Mouse (Mus musculus) layer of hippocampus, adult 8-10 months (tissue): Measurements from ENCODE around the gene Nim1k. TPM values are rescaled to one million over a fixed set of nuclear protein-coding genes. Genes with fewer than 3 reads are reported as not detected.

ENCODE experiments used
- DNase-seq, 2 experiments: peaks; one replicate each; pipeline ENCODE4 v3.0.0; 2022; ENCODE audit warnings: low spot score in 2 of 2
- total RNA-seq, 4 experiments: library from RNA; stranded (reverse); gene quantifications; 2 replicates each; pipeline ENCODE4 v1.2.4; 2022

Nim1k gene
- total RNA-seq = 10 to 100 TPM; 14.4 to 15.1 (median 14.7) TPM

DNA sequence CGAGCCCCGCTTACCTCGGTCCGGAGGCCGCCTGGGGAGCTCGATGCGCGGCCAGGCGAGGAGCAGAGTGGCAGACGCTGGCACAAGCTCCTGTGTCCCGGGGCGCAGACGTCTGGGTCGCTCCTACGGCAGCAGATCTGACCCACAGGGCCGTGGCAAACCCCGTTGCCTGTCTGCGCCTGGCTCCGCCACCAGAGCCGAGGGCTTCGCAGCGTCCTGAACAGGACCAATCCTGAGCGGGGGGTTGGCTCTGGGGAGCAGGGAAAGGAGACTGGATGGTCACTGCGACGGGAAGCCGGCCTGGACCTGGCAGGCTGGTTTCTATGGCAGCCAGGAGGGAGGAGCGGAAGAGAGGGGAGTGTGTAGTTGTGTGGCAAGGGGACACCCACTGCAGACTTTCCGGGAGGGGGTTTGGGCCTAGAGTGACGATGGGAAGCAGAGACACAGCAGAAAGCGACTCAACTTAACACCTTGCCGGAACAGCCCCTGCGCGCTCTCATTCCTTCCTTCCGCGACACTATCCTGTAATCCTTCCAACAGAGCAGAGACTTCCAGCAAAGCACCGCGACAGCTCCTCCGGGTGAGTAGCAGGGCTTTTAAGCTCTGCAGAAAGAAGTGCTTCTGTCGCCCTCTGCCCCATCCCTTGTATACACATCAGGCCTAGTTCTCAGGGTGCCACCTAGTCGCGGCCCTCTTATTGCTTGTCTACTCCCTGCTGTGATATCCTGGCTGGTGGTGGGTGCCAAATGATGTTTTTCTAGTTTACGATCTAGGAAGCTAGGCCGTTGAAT is at the start of gene Nim1k:
TSS of gene Nim1k (minus strand) at position 202 of the 791 bp plus-strand sequence.
- peak; percentile 81 to 87 for DNase-seq

GRCm38 (mm10) chr13:119797656-119798055 is 42.0 kb upstream of the Nim1k start:
- DNase-seq = no peak

DNA sequence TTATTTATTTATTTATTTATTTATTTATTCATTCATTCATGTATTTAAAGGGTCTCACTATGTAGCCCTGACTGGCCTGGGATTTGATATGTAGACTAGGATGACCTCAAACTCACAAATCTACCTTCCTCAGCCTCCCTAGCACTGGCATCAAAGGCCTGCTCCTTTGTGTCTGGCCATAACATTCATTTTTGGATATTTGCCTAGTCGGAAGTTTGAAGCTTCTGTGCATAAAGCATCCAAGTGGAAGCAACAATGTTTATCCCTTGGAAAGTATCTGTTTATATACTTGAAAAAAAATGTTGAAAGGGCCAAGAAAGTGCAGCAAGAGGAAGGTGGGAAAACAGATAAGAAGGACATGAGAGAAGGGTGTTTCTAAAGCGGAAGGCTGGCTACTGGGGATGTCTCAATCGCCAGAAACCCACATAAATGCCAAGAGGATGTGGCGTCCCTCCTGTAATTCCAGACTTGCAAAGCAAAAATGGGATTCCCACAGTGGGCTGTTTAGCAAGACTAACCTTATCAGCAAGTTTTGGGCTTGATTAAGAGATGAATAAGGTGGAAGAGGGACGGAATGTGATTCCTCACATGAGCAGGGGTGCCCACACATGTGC is 37.2 kb upstream of the Nim1k start:
- DNase-seq = no peak

DNA sequence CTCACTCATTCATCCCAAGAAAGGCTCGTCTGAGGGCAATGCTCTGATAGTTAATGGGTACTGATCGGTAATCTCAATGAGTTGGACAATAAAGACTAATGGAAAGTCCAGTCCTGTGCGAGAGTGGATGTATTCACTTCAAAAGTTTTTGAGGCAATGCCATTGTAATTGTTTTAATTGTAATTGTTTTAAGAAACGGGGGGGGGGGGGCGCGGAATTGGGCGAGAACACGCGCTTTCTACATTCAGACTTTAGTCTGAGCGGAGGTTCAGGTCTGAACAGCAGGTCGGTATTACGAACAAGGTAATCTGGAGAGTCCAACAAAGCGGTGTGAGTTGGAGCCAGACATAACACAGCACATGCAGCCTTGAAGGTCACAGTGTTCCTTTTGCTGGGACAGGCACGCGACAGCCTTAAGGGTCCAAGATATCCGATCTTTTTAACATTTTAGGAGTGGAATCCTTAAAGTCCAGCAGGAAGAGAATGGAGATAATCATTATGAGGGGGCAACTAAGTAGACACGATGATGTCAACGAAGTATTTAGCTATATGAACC is 36.0 kb upstream of the Nim1k start:
- DNase-seq = no peak

DNA sequence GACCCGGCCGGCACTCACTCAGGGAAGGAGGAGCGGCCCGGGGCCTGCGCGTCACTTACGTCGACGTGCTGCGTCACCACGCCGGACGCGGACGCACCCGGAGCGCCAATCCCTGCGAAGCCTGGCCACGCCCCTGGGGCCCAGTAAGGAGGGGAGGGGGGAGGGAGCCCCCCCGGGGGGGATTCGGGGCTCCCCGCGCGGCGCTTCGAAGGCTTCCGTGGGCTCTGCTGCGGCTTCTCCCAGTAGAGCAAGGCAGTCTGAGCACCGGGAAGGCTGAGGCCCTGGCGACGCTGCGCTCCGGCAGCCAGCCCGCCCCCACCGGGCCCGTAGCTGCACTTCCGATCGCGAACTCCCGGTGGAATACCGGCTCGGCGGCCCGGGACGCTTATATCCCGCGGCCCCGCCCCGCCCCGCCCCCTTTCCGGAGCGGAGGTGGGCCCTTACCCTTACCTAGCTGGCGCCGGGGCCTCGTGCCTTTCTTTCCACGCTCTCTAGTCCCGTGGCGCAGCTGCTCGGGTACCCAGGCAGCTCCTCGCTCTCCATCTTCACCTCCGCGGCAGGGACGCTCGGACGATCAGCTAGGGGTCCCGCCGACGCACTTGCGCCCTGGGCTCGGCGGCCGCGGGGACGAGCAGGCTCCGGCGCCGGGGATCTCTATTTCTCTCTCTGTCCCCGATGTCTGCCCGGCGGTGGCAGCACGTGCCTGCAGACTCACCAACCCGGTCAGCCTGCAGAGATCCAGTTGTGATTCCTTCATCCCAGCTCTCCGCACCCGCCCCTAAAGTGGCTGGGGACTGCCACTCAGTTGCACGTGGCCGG is 35.3 kb upstream of the Nim1k start, which contains the start of gene Zfp131:
TSS of gene Zfp131 (minus strand) at position 129 of the 819 bp plus-strand sequence.
- peak; percentile 88 to 91 for DNase-seq

- DNase-seq = peak; percentile 43 to 57
Observed at GRCm38 (mm10) chr13:119789851-119790717, 34.4 kb upstream of the Nim1k start.

GRCm38 (mm10) chr13:119783581-119783980 is 27.9 kb upstream of the Nim1k start:
- DNase-seq = no peak

- no peak for DNase-seq
Observed at GRCm38 (mm10) chr13:119768541-119768940, 12.9 kb upstream of the Nim1k start.

- no peak for DNase-seq
Observed at GRCm38 (mm10) chr13:119766480-119766879, 10.8 kb upstream of the Nim1k start.

- no peak for DNase-seq
Observed at GRCm38 (mm10) chr13:119756831-119757230, 1.1 kb upstream of the Nim1k start.

- peak in 1 of 2 experiments; percentile 29 for DNase-seq
Observed at GRCm38 (mm10) chr13:119755141-119755547, 538 bp downstream of the Nim1k start.

DNA sequence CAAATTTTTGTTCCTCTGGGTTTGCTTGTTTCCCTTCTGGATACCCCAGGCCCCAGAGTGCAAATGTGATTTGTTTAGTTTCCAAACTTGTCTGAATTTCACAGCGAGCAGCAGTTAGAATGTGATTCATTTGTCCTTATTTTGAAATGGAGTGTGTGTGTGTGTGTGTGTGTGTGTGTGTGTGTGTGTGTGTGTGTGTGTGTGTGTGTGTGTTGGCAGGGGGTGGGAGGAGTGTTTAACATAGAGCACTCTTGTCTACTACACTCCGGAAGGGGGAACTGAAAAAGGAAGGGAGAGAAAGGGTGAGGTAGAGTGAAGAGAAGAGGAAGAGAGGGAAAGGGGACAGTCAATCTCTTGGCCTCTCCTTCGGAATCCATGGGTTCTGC is 1.1 kb downstream of the Nim1k start:
- DNase-seq = no peak

DNA sequence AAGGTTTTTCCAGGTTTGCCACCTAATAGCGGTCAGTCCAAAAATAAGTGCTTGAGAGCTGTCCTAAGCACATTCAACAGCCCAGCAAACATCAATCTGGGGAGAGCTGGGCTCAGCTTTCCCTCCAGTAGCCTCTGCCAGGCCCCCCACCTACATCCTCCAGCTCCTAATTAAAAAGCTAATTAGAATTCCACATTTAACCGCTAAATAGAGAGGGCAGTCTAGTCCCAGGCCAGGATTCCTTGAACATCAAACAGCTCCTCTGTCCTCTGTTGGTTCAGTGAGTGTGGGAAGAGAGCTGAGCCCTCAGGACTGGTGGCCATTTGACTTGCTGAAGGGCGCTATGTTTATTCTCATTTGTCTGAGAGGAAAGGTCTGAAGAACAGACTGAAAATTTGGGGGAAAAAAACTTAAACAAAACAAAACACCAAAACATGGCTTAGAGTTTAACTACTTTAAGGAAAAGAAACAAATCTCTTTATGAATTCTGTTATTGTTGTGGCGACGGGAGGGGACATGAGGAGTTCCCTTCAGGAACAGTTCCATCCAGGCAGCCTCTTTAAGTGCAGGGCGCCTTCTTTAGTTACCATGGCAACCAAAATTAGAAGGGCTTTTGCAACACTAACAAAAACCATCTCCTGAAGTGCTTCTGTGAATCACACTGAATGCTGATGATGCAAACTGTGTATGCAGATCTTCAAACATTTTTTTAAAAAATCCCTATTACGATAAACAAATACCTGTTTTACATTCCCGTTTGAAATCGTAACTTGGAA is 1.6 kb downstream of the Nim1k start:
- DNase-seq = peak; percentile 36 to 54

DNA sequence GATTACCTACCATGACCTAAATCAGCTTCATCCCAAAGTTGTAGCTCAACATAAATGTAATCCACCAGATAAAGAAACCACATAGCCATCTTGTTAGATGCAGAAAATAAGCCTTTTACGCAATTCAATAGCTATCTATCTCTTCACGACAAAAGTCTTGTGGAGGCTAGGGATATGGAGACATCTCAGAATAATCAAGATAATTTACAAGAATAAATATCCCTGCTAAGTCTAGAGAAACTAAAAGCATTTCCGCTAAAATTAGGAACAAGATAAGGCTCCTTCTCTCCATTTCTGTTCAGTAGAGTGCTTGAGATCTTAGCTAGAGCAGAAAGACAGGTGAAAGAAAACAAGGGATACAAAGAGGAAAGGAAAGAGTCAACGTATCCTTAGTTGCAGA is 8.8 kb downstream of the Nim1k start:
- no peak for DNase-seq

GRCm38 (mm10) chr13:119743470-119743869 is 12.2 kb downstream of the Nim1k start:
- DNase-seq = no peak

DNA sequence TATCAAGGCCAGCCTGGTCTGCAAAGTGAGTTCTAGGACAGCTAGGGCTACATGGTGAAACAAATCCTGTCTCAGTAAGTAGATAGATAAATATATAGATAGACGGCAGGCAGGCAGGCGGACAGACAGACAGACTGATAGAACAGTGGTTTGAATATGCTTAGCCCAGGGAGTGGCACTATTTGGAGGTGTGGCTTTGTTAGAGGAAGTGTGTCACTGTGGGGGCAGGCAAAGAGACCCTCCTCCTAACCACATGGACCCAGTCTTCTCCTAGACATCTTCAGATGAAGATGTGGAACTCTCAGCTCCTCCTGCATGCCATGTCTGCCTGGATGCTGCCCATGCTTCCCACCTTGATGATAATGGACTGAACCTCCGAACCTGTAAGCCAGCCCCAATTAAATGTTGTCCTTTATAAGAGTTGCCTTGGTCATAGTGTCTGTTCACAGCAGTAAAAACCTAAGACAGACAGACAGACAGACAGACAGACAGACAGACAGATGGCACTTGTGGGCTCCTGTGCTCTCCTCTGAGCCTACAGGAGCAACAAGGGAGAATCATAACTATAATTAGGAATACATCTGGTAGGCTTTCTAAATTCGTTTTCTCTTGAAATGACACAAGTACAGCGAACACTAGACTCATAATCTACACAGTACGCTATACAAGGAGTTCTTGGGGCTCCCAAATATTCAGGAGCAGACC is 12.8 kb downstream of the Nim1k start:
- no peak for DNase-seq

DNA sequence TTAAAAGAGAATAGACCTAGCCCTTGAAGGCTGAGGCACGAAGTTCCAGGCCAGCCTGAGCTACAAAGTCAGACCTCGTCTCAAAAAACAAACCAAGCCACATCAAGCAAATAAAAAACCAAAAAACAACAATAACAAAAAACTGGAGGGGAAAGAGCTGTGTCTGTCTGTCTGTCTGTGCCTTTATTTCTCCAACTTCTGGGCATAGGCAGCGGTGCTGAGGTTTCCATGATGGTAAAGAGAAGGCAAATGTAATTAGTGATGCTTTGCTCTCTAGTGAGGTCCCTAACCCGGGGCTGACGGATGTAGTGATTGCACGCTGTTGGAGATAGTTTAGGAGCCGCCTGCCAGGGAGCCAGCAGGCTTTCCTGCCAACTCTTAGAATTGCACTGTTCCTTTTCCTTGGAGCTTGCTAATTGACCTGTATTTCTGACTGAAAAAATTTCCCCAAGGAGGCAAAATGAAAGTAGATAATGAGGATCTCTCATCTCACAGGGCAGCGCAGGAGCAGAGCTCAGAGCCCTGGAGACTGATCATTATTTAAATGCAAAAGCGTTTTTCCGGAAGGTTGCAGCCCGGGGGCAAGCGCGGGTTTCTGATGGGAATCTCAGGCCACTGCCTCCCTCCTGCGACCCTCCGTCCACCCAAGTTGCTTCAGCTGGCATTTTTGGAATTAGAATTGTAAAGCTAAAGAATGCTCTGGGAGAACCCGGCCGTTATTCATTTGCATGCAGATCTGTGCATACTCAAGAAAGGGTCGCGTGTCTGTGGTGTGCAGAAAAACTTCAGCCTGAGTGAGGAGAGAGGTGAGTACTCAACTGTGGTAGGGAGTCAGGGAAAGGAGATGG is 14.1 kb downstream of the Nim1k start:
- DNase-seq = no peak

GRCm38 (mm10) chr13:119731448-119731847 is 24.2 kb downstream of the Nim1k start:
- no peak for DNase-seq
